Mouse (Mus musculus) intestine, embryonic 15.5 days (tissue): ENCODE results near the gene Rad51ap1. TPM values are rescaled to one million over a fixed set of nuclear protein-coding genes. Genes with fewer than 3 reads are reported as not detected.

ENCODE experiments used
- ATAC-seq: fragments of 200-750 bp; cut with Nextera tagmentation; 2 replicates; pipeline ENCODE4 v1.8.0; 2017; ENCODE audit warnings: moderate TSS enrichment, moderate library complexity
- H3K27ac ChIP-seq: fragments of 300-500 bp; sonication (generic); 2 replicates; pipeline ENCODE4 v1.5.1; 2015; ENCODE audit warnings: mild to moderate bottlenecking, inconsistent platforms
- H3K27me3 ChIP-seq: fragments of 300-500 bp; sonication (generic); replicated peaks from 2 replicates; pipeline ENCODE4 v1.6.1; 2015; ENCODE audit warnings: inconsistent platforms
- H3K36me3 ChIP-seq: fragments of 300-500 bp; sonication (generic); 2 replicates; pipeline ENCODE4 v1.6.1; 2015; ENCODE audit warnings: inconsistent platforms
- H3K4me1 ChIP-seq: fragments of 300-500 bp; sonication (generic); replicated peaks from 2 replicates; pipeline ENCODE4 v1.6.1; 2015; ENCODE audit warnings: inconsistent platforms
- H3K4me2 ChIP-seq: fragments of 300-500 bp; sonication (generic); replicated peaks from 2 replicates; pipeline ENCODE4 v1.6.1; 2015; ENCODE audit warnings: mild to moderate bottlenecking, inconsistent platforms
- H3K4me3 ChIP-seq: fragments of 300-500 bp; sonication (generic); replicated peaks from 2 replicates; pipeline ENCODE4 v1.5.1; 2015; ENCODE audit warnings: inconsistent platforms
- H3K9ac ChIP-seq: fragments of 300-500 bp; sonication (generic); 2 replicates; pipeline ENCODE4 v1.6.1; 2015; ENCODE audit warnings: inconsistent platforms
- H3K9me3 ChIP-seq: fragments of 300-500 bp; sonication (generic); 2 replicates; pipeline ENCODE4 v1.6.1; 2016; ENCODE audit warnings: inconsistent platforms
- WGBS: fragments of 180-500 bp; shearing (Covaris S2); methylation state at CpG from one replicate; pipeline ENCODE4 v1.1.7; 2015; 5-methylcytosine and 5-hydroxymethylcytosine counted together
- polyA plus RNA-seq: library from polyadenylated mRNA; unstranded; fragments of >200 nt; fragmentation: Nextera tagmentation; extraction: Ambion mirVana; gene quantifications from 2 replicates; pipeline ENCODE4 v1.2.1, GENCODE M21; 2015

Gene Rad51ap1
- 39.9 and 56.3 TPM in 2 replicates for polyA plus RNA-seq

GRCm38 (mm10) chr6:126939487-126940171, at the start of gene Rad51ap1, which contains the start of gene D6Wsu163e:
Gene Rad51ap1, minus strand, starts transcription at chr6:126939587.
Gene D6Wsu163e, plus strand, starts transcription at chr6:126939962.
- Histone ChIP-seq H3K4me2 (peak within 1 kb of the TSS; percentile 80), H3K36me3 (no peaks in the 10 kb centered on the region), H3K27ac (0 out of 2 replicates have a peak within 1 kb of the TSS, but pooled peaks have one; percentile 18), H3K9ac (peak within 1 kb of the TSS; percentile 63), H3K9me3 (no peaks in the 10 kb centered on the region), H3K4me3 (peak within 1 kb of the TSS; percentile 66), H3K4me1 (peaks cover 18% of the 10 kb centered on the region), H3K27me3 (no peaks in the 10 kb centered on the region)
- WGBS, result under 1% methylated on average over 33 of the region's 33 CpGs
- peak; percentile 100 for ATAC-seq

GRCm38 (mm10) chr6:126981539-126982234, 42.3 kb upstream of the Rad51ap1 start:
- 52% methylated on average over 5 of the region's 5 CpGs for WGBS
- no peaks in the 10 kb centered on the region for H3K36me3 ChIP-seq
- no peaks in the 10 kb centered on the region for H3K9me3 ChIP-seq
- no peak overlapping the region for H3K27ac ChIP-seq
- H3K27me3 ChIP-seq, result no peaks in the 10 kb centered on the region
- no peak for ATAC-seq
- H3K4me3 ChIP-seq, result no peak overlapping the region
- H3K4me2 ChIP-seq, result no peak overlapping the region
- no peak overlapping the region for H3K9ac ChIP-seq
- H3K4me1 ChIP-seq, result no peaks in the 10 kb centered on the region

- Histone ChIP-seq H3K27ac (no peak overlapping the region), H3K4me1 (no peaks in the 10 kb centered on the region), H3K4me3 (no peak overlapping the region), H3K9ac (no peak overlapping the region), H3K27me3 (no peaks in the 10 kb centered on the region), H3K36me3 (no peaks in the 10 kb centered on the region), H3K4me2 (no peak overlapping the region), H3K9me3 (no peaks in the 10 kb centered on the region)
- no peak for ATAC-seq
- WGBS, result 84% methylated on average over 14 of the region's 14 CpGs
Measured at GRCm38 (mm10) chr6:126966241-126967026, 27.0 kb upstream of the Rad51ap1 start.

GRCm38 (mm10) chr6:126963426-126963825, 24.0 kb upstream of the Rad51ap1 start:
- Histone ChIP-seq H3K27ac (no peak overlapping the region), H3K27me3 (no peaks in the 10 kb centered on the region), H3K4me3 (no peak overlapping the region), H3K4me1 (no peaks in the 10 kb centered on the region), H3K36me3 (no peaks in the 10 kb centered on the region), H3K9me3 (no peaks in the 10 kb centered on the region), H3K9ac (no peak overlapping the region), H3K4me2 (no peak overlapping the region)
- no peak for ATAC-seq
- 91% methylated on average over 9 of the region's 9 CpGs for WGBS

GRCm38 (mm10) chr6:126962709-126963108, 23.3 kb upstream of the Rad51ap1 start:
- Histone ChIP-seq H3K4me2 (no peak overlapping the region), H3K27me3 (no peaks in the 10 kb centered on the region), H3K9ac (no peak overlapping the region), H3K36me3 (no peaks in the 10 kb centered on the region), H3K9me3 (no peaks in the 10 kb centered on the region), H3K4me3 (no peak overlapping the region), H3K4me1 (no peaks in the 10 kb centered on the region), H3K27ac (no peak overlapping the region)
- 80% methylated on average over 5 of the region's 5 CpGs for WGBS
- no peak for ATAC-seq

GRCm38 (mm10) chr6:126961371-126962018, 22.1 kb upstream of the Rad51ap1 start:
- Histone ChIP-seq H3K9me3 (no peaks in the 10 kb centered on the region), H3K36me3 (no peaks in the 10 kb centered on the region; the same call in 1 of the 2 replicates), H3K27ac (no peak overlapping the region), H3K9ac (no peak overlapping the region), H3K4me2 (no peak overlapping the region), H3K27me3 (no peaks in the 10 kb centered on the region), H3K4me1 (no peaks in the 10 kb centered on the region), H3K4me3 (no peak overlapping the region)
- 88% methylated on average over 8 of the region's 8 CpGs for WGBS
- ATAC-seq, result no peak

GRCm38 (mm10) chr6:126955734-126956133, 16.3 kb upstream of the Rad51ap1 start:
- H3K27me3 ChIP-seq, result no peaks in the 10 kb centered on the region
- H3K9ac ChIP-seq, result no peak overlapping the region
- H3K9me3 ChIP-seq, result no peaks in the 10 kb centered on the region
- no peaks in the 10 kb centered on the region for H3K4me1 ChIP-seq
- WGBS, result 9% methylated on average over 10 of the region's 10 CpGs
- H3K27ac ChIP-seq, result no peak overlapping the region
- H3K4me2 ChIP-seq, result no peak overlapping the region
- H3K4me3 ChIP-seq, result no peak overlapping the region
- ATAC-seq, result 0 out of 2 replicates have a peak, but pooled peaks have one; percentile 25
- H3K36me3 ChIP-seq, result peaks cover 6% of the 10 kb centered on the region; the same call in 1 of the 2 replicates

- Histone ChIP-seq H3K36me3 (0 out of 2 replicates have a peak, but pooled peaks cover 13% of the 10 kb centered on the region), H3K9me3 (no peaks in the 10 kb centered on the region), H3K4me1 (no peaks in the 10 kb centered on the region), H3K9ac (no peak overlapping the region), H3K4me2 (no peak overlapping the region), H3K4me3 (no peak overlapping the region), H3K27me3 (no peaks in the 10 kb centered on the region), H3K27ac (no peak overlapping the region)
- no peak for ATAC-seq
- WGBS, result 91% methylated on average over 4 of the region's 4 CpGs
Measured at GRCm38 (mm10) chr6:126948336-126948735, 8.9 kb upstream of the Rad51ap1 start.

- no peak for ATAC-seq
- Histone ChIP-seq H3K4me3 (peak overlapping the region; percentile 66), H3K9ac (peak overlapping the region; percentile 56; the same call in 1 of the 2 replicates), H3K27ac (no peak overlapping the region), H3K27me3 (no peaks in the 10 kb centered on the region), H3K36me3 (no peaks in the 10 kb centered on the region), H3K4me2 (peak overlapping the region; percentile 75), H3K9me3 (no peaks in the 10 kb centered on the region), H3K4me1 (peaks cover 18% of the 10 kb centered on the region)
- 5% methylated on average over 5 of the region's 5 CpGs for WGBS
Measured at GRCm38 (mm10) chr6:126940451-126940850, 1.1 kb upstream of the Rad51ap1 start.

- Histone ChIP-seq H3K4me3 (peak overlapping the region; percentile 66), H3K9me3 (no peaks in the 10 kb centered on the region), H3K4me2 (peak overlapping the region; percentile 80), H3K4me1 (peaks cover 18% of the 10 kb centered on the region), H3K9ac (peak overlapping the region; percentile 63), H3K27ac (0 out of 2 replicates have a peak overlapping the region, but pooled peaks have one; percentile 18), H3K27me3 (no peaks in the 10 kb centered on the region), H3K36me3 (0 out of 2 replicates have a peak, but pooled peaks cover 1% of the 10 kb centered on the region)
- no peak; the same call in 1 of the 2 replicates for ATAC-seq
- WGBS, result under 1% methylated on average over 31 of the region's 31 CpGs
Measured at GRCm38 (mm10) chr6:126938853-126939486, 417 bp downstream of the Rad51ap1 start.

GRCm38 (mm10) chr6:126938047-126938446, 1.3 kb downstream of the Rad51ap1 start:
- H3K27ac ChIP-seq, result no peak overlapping the region
- H3K9me3 ChIP-seq, result no peaks in the 10 kb centered on the region
- peak overlapping the region; percentile 63; the same call in 1 of the 2 replicates for H3K9ac ChIP-seq
- ATAC-seq, result no peak
- peak overlapping the region; percentile 80 for H3K4me2 ChIP-seq
- H3K4me1 ChIP-seq, result peaks cover 18% of the 10 kb centered on the region
- 0 out of 2 replicates have a peak, but pooled peaks cover 5% of the 10 kb centered on the region for H3K36me3 ChIP-seq
- H3K27me3 ChIP-seq, result no peaks in the 10 kb centered on the region
- H3K4me3 ChIP-seq, result peak overlapping the region; percentile 66
- 76% methylated on average over 2 of the region's 2 CpGs for WGBS
